Mouse (Mus musculus) E14TG2a.4 (cell line): Measurements from ENCODE around the gene Hacd1.

Experiments used
- H3K27me3 ChIP-seq: 2 replicates; pipeline ENCODE4 v1.6.1; 2014; ENCODE audit warnings: low read length, control low read depth; ENCODE audit not compliant: insufficient read depth
- H3K36me3 ChIP-seq: 2 replicates; pipeline ENCODE4 v1.6.1; 2014; ENCODE audit warnings: low read length, control low read depth; ENCODE audit not compliant: insufficient read depth
- H3K4me1 ChIP-seq: replicated peaks from 2 replicates; pipeline ENCODE4 v1.6.1; 2014; ENCODE audit warnings: low read depth, low read length, control low read depth
- H3K4me3 ChIP-seq: replicated peaks from 2 replicates; pipeline ENCODE4 v1.5.1; 2014; ENCODE audit warnings: mild to moderate bottlenecking, low read length
- H3K9me3 ChIP-seq: 2 replicates; pipeline ENCODE4 v1.6.1; 2014; ENCODE audit warnings: low read length, control low read depth
- CTCF ChIP-seq: conservative IDR thresholded peaks from 2 replicates; pipeline ENCODE4 v1.5.1; 2014; ENCODE audit warnings: low read length
- NANOG ChIP-seq: IDR thresholded peaks from 2 replicates; pipeline ENCODE4 v1.6.1; 2014; ENCODE audit warnings: borderline replicate concordance, low read length, mixed read lengths
- POU5F1 ChIP-seq: IDR thresholded peaks from 2 replicates; pipeline ENCODE4 v1.6.1; 2014; ENCODE audit warnings: low read length, borderline replicate concordance

Gene Hacd1

GRCm38 (mm10) chr2:14043577-14044170 lies 12.3 kb downstream of the Hacd1 start:
- H3K27me3 ChIP-seq: no peaks in the 10 kb centered on the region
- H3K4me1 ChIP-seq: peaks cover 25% of the 10 kb centered on the region
- TF ChIP-seq POU5F1 (no peak), NANOG (no peak), CTCF (no peak)
- peaks cover 5% of the 10 kb centered on the region for H3K9me3 ChIP-seq
- H3K4me3 ChIP-seq: no peak overlapping the region
- H3K36me3 ChIP-seq: peaks cover 7% of the 10 kb centered on the region; the same call in 1 of the 2 replicates

GRCm38 (mm10) chr2:14043011-14043410 lies 12.9 kb downstream of the Hacd1 start:
- Histone ChIP-seq H3K4me1 (peaks cover 25% of the 10 kb centered on the region), H3K36me3 (peaks cover 7% of the 10 kb centered on the region; the same call in 1 of the 2 replicates), H3K27me3 (no peaks in the 10 kb centered on the region), H3K4me3 (no peak overlapping the region), H3K9me3 (peaks cover 5% of the 10 kb centered on the region)
- TF ChIP-seq CTCF (no peak), NANOG (peak; percentile 60; the same call in 1 of the 2 replicates)

- peaks cover 25% of the 10 kb centered on the region for H3K4me1 ChIP-seq
- H3K27me3 ChIP-seq: no peaks in the 10 kb centered on the region
- H3K4me3 ChIP-seq: no peak overlapping the region
- TF ChIP-seq CTCF (no peak), POU5F1 (no peak), NANOG (no peak)
- H3K36me3 ChIP-seq: peaks cover 7% of the 10 kb centered on the region; the same call in 1 of the 2 replicates
- peaks cover 5% of the 10 kb centered on the region for H3K9me3 ChIP-seq
These were observed 14.7 kb downstream of the Hacd1 start for GRCm38 (mm10) chr2:14041249-14041648.

- no peaks in the 10 kb centered on the region for H3K36me3 ChIP-seq
- TF ChIP-seq CTCF (no peak), POU5F1 (no peak), NANOG (no peak)
- H3K9me3 ChIP-seq: peaks cover 12% of the 10 kb centered on the region
- no peaks in the 10 kb centered on the region for H3K4me1 ChIP-seq
- no peak overlapping the region for H3K4me3 ChIP-seq
- no peaks in the 10 kb centered on the region for H3K27me3 ChIP-seq
These were observed 36.7 kb downstream of the Hacd1 start for GRCm38 (mm10) chr2:14019228-14019627.

- no peak for TF ChIP-seq POU5F1
- no peak for TF ChIP-seq NANOG
- TF ChIP-seq CTCF: no peak
- H3K27me3 ChIP-seq: no peaks in the 10 kb centered on the region
- H3K36me3 ChIP-seq: no peaks in the 10 kb centered on the region
- no peaks in the 10 kb centered on the region for H3K9me3 ChIP-seq
- no peaks in the 10 kb centered on the region for H3K4me1 ChIP-seq
- H3K4me3 ChIP-seq: no peak overlapping the region
These were observed 50.8 kb downstream of the Hacd1 start for GRCm38 (mm10) chr2:14005121-14005520.

- Histone ChIP-seq H3K36me3 (no peaks in the 10 kb centered on the region), H3K9me3 (no peaks in the 10 kb centered on the region), H3K4me1 (peaks cover 23% of the 10 kb centered on the region), H3K27me3 (0 out of 2 replicates have a peak, but pooled peaks cover 3% of the 10 kb centered on the region), H3K4me3 (no peak overlapping the region)
- no peak for TF ChIP-seq NANOG
- no peak for TF ChIP-seq POU5F1
- no peak for TF ChIP-seq CTCF
These were observed 95.8 kb downstream of the Hacd1 start for GRCm38 (mm10) chr2:13960136-13960535.

GRCm38 (mm10) chr2:13956463-13956862 lies 99.5 kb downstream of the Hacd1 start:
- no peak for TF ChIP-seq CTCF
- TF ChIP-seq NANOG: peak; percentile 55; the same call in 1 of the 2 replicates
- no peaks in the 10 kb centered on the region for H3K36me3 ChIP-seq
- H3K9me3 ChIP-seq: no peaks in the 10 kb centered on the region; the same call in 1 of the 2 replicates
- peaks cover 23% of the 10 kb centered on the region for H3K4me1 ChIP-seq
- H3K27me3 ChIP-seq: 0 out of 2 replicates have a peak, but pooled peaks cover 3% of the 10 kb centered on the region
- 0 out of 2 replicates have a peak overlapping the region, but pooled peaks have one; percentile 4 for H3K4me3 ChIP-seq

GRCm38 (mm10) chr2:13938118-13938517 lies 117.8 kb downstream of the Hacd1 start:
- no peaks in the 10 kb centered on the region for H3K9me3 ChIP-seq
- no peaks in the 10 kb centered on the region for H3K27me3 ChIP-seq
- TF ChIP-seq POU5F1 (no peak), NANOG (no peak), CTCF (peak; percentile 67)

GRCm38 (mm10) chr2:13935343-13935742 lies 120.6 kb downstream of the Hacd1 start:
- Histone ChIP-seq H3K4me3 (no peak overlapping the region), H3K27me3 (no peaks in the 10 kb centered on the region), H3K4me1 (no peaks in the 10 kb centered on the region), H3K9me3 (no peaks in the 10 kb centered on the region), H3K36me3 (no peaks in the 10 kb centered on the region)
- TF ChIP-seq NANOG (no peak), CTCF (no peak), POU5F1 (no peak)

More at GRCm38 (mm10) chr2:13938118-13938517, 117.8 kb downstream of the Hacd1 start:
- H3K4me1 ChIP-seq: no peaks in the 10 kb centered on the region
- H3K36me3 ChIP-seq: no peaks in the 10 kb centered on the region
- no peak overlapping the region for H3K4me3 ChIP-seq
